Mouse (Mus musculus): ENCODE data around the gene Frmd4a. TPM values are rescaled to one million over a fixed set of nuclear protein-coding genes. Genes with fewer than 3 reads are reported as not detected.

Gene Frmd4a
- polyA plus RNA-seq, 1 experiment from 2014 or later, result 59.6 TPM

DNA sequence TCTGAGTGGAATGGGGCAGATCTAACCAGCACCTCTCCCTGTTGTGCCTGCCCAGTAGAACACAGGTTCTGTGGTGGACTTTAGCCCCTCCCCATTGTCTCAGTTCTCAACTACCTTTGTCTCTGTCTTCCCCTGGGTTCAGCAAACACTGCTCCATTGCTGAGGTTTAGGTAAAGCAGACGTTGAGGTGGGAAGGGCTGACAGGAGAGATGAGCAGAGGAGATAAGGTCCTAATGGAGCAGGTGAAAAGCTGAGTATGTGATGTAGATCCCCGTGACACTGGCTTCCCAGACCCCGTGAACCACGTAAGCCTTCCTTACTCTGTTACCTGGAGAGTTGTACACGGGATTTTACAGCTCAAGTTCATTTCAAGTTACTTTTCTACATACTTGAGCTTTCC, 545.3 kb downstream of the Frmd4a start:
- peak overlapping the region; percentile 70 for H3K4me2 ChIP-seq
- H3K9ac ChIP-seq, result no peak overlapping the region
- ATAC-seq (ENCODE audit: low FRiP score), result no peak
- H3K36me3 ChIP-seq, result peaks cover 28% of the 10 kb centered on the region
- no peaks in the 10 kb centered on the region for H3K27me3 ChIP-seq
- H3K4me1 ChIP-seq (replicated peaks), result peaks cover 48% of the 10 kb centered on the region
- no peak overlapping the region for H3K4me3 ChIP-seq
- WGBS, result 67% methylated on average over 5 of the region's 5 CpGs
- H3K9me3 ChIP-seq, result no peaks in the 10 kb centered on the region
- no peak overlapping the region for H3K27ac ChIP-seq

DNA sequence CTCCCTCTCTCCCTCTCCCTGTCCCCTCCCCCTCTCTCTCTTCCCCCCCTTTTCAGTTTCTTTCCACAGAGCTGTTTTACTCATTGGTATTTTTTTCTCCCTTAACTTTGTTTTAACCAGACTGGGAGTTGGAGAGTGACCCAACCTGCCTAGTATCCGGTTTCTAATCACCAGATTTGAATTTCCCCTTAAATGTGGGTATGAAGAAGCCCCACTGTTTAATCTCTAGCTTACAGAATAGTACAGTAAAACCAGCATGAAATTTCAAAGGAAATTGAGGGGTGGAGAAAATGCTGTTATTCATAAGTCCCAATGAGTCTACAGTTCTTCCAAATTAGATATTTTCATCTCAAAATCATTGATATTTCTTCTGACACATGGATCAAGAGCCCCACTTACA, 545.8 kb downstream of the Frmd4a start:
- WGBS, result 63% methylated on average over 1 of the region's 1 CpGs

DNA sequence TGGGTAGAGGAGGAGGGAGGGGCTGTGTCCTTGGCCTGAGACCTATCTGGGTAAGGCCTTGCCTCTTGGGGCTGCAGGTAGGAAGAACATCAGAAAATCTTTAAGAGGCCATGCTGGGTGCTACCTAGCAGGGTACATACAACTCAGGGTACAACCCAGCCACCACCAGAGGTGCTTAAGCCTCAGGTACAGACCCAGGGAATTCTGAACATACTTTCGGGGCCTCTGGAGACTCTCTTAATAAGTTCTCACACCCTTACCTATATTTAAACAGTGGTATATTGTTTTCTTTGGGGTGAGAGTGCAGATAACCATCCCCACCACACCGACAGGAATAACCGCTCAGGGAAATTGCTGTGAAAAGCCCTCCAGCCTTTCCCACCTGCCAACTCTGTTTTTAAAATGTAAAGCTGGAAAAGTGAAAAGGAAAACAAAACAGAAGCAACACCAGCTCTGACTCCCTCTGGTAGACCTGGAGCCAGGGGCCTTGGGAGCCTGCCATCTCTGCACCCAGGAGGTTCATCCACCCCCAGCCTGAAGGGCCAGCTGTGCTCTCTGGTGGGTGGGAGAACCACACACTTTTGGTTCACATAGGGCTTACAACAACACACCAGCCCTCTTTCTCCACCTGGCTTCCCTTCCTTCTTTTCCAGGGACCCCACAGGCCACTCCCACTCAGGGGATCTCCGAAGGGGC, 548.9 kb downstream of the Frmd4a start:
- ATAC-seq (ENCODE audit: low FRiP score), result no peak
- Histone ChIP-seq H3K27me3 (no peaks in the 10 kb centered on the region), H3K27ac (no peak overlapping the region; the same call in 1 of the 2 replicates), H3K9me3 (no peaks in the 10 kb centered on the region), H3K4me2 (no peak overlapping the region), H3K4me3 (no peak overlapping the region), H3K9ac (no peak overlapping the region), H3K36me3 (peaks cover 41% of the 10 kb centered on the region), H3K4me1 (replicated peaks) (peaks cover 14% of the 10 kb centered on the region)
- 96% methylated on average over 4 of the region's 4 CpGs for WGBS

More for the DNA sequence above, 545.8 kb downstream of the Frmd4a start:
- no peaks in the 10 kb centered on the region for H3K9me3 ChIP-seq
- peaks cover 29% of the 10 kb centered on the region for H3K36me3 ChIP-seq
- H3K27ac ChIP-seq, result no peak overlapping the region
- H3K9ac ChIP-seq, result no peak overlapping the region
- H3K4me3 ChIP-seq, result no peak overlapping the region
- H3K27me3 ChIP-seq, result no peaks in the 10 kb centered on the region
- no peak for ATAC-seq (ENCODE audit: low FRiP score)
- H3K4me1 ChIP-seq (replicated peaks), result peaks cover 45% of the 10 kb centered on the region
- peak overlapping the region; percentile 70; the same call in 1 of the 2 replicates for H3K4me2 ChIP-seq

DNA sequence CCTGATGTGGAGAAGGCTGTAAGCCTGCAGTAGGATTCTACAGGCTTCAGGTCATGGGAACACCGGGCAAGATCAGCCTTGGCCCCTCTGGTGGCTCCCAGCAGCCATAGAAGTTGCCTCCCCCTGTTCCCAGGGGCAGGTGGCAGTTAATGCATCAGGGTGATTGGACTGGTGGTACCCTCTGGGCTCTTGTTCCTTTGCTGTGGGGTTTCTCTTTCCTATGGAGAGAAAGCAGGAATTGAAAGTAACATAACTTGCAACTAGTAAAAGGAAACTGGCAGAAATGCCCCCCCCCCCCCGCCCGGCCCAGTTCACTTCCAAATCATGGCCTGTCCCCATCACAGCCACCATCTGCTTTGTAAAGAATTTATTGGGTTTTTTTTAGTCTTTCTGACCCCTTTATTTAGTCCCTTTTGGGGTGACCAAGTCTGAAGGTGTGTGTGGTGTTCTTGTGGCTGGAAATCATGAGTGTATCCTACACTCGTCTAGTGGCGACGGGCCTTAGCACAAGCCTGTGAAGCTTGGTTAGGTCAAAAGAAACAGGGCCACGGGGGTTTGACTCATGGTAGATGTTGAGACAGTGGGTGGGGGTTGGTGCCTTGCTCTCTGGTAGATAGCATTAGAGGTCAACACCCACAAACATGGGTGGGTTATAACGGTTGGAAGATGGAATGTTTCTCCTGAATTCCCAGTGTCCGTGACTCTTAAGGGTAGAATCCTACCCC, 549.6 kb downstream of the Frmd4a start:
- no peak for ATAC-seq (ENCODE audit: low FRiP score)
- WGBS, result 94% methylated on average over 9 of the region's 9 CpGs
- Histone ChIP-seq H3K4me2 (no peak overlapping the region), H3K9ac (no peak overlapping the region), H3K36me3 (peaks cover 46% of the 10 kb centered on the region), H3K27ac (no peak overlapping the region; the same call in 1 of the 2 replicates), H3K4me1 (replicated peaks) (peaks cover 10% of the 10 kb centered on the region), H3K27me3 (no peaks in the 10 kb centered on the region), H3K4me3 (no peak overlapping the region), H3K9me3 (no peaks in the 10 kb centered on the region)

DNA sequence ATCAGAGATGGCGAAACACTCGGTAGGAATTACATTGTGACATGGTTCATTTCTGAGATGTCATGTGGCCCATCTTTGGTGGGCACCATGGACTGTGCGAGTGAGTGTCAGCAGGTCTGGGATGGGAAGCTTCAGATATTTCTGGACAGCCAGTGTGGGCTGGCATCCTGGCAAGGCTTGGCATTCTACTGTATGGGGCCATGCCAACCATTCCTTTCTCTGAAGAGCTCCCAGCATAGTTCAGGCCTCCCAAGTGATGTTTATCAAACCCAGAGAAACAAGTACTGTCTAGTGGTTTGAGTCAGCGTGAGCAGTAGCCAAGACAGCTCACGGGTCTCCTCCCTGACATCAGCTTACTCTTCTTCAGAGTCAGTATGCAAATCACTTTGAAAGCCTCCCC, 551.5 kb downstream of the Frmd4a start:
- Histone ChIP-seq H3K9me3 (no peaks in the 10 kb centered on the region), H3K27me3 (no peaks in the 10 kb centered on the region), H3K4me2 (no peak overlapping the region), H3K4me3 (no peak overlapping the region), H3K9ac (no peak overlapping the region), H3K27ac (no peak overlapping the region), H3K4me1 (replicated peaks) (peaks cover 5% of the 10 kb centered on the region; the same call in 1 of the 2 replicates), H3K36me3 (peaks cover 63% of the 10 kb centered on the region)
- WGBS, result 82% methylated on average over 5 of the region's 5 CpGs
- ATAC-seq (ENCODE audit: low FRiP score), result no peak

DNA sequence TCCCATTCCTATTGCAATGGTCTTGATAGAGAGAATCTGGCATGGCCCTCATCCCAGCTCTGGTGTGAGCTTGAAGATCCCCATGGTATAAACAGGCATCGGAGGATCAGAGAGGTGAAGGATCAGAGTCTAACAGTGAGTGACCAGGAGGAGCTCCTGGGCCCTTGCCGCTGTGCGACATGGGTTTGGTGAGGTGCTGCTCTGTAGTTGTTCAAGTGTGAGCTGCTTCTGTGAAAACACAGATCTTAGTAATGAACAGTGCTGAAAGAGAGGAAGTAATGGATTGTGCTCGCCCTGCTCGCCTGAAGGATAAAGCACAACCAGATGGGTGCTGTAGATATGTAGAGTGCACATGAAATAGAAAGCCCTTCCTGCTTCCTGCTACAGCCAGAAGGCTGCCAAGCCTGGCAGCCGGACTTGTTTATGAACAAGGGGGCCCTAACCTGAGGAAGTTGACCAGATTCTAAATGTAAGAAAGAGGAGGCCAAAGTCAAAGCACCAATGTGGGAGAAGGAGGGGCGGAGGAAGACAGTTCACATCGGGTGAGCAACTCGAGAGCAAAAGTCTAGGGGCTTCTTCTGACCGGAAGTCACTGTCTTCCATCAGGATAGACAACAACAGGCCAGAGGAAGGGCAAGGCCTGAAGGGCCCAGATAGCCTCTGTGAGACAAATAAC, 552.8 kb downstream of the Frmd4a start:
- Histone ChIP-seq H3K9ac (no peak overlapping the region), H3K27ac (no peak overlapping the region), H3K9me3 (no peaks in the 10 kb centered on the region), H3K4me3 (no peak overlapping the region), H3K27me3 (no peaks in the 10 kb centered on the region), H3K4me1 (replicated peaks) (peaks cover 5% of the 10 kb centered on the region; the same call in 1 of the 2 replicates), H3K36me3 (peaks cover 73% of the 10 kb centered on the region), H3K4me2 (no peak overlapping the region)
- ATAC-seq (ENCODE audit: low FRiP score), result no peak
- 88% methylated on average over 10 of the region's 10 CpGs for WGBS

DNA sequence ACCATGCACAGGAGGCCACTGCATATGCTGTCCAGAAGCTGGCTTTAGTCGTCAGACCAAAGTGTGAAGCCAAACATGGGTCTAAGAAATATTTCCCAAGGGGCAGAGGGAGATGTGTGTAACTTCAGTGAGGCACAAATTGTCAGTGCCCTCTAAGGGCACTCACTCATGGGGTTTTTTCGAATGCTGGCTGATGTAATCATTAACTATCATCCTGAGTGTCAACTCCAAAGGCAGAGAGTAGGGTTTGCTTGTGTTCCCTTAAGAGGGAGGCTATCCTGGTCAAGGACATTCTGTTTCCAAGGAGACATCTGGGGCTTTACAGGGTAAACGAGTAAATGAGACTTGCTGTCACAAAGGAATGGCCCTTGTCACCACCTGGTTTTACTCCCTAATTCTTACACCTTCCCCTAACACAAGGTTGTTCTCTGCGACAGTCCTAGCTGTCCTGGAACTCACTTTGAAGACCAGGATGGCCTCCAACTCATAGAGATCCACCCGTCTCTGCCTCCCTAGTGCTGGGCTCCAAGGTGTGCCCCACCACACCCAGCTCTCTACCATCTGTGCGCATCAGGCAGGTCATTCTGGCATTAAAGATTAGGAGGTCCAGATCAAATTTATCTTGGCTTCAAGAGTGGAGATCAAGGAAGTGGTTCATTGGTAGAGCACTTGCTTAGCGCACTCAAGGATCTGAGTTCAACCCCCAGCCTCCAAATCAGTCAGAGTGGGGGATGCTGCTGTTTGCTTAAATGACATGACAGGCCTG, 555.2 kb downstream of the Frmd4a start:
- Histone ChIP-seq H3K9me3 (no peaks in the 10 kb centered on the region), H3K4me2 (no peak overlapping the region), H3K4me3 (no peak overlapping the region), H3K36me3 (peaks cover 68% of the 10 kb centered on the region), H3K27me3 (no peaks in the 10 kb centered on the region), H3K9ac (no peak overlapping the region), H3K27ac (no peak overlapping the region), H3K4me1 (replicated peaks) (peaks cover 5% of the 10 kb centered on the region; the same call in 1 of the 2 replicates)
- 85% methylated on average over 7 of the region's 7 CpGs for WGBS
- ATAC-seq (ENCODE audit: low FRiP score), result no peak

DNA sequence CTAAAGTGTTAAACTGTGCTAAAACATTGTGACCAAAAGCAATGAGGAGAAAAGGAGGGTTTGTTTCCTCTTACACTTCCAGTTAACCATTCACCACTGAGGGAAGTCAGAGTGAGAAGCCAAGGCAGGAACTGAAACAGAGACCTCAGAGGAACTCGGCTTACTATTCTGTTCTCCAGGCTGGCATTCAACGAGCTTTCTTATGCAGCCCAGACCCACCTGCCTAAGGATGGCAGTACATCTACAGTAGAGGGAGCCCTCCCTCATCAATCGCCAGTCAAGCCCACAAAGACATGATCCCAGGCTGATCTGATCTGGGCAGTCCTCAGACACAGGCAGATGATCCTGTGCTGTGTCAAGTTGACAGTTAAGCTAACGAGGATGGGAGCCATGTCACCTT, 555.9 kb downstream of the Frmd4a start:
- H3K9ac ChIP-seq, result no peak overlapping the region
- peaks cover 69% of the 10 kb centered on the region for H3K36me3 ChIP-seq
- 67% methylated on average over 4 of the region's 4 CpGs for WGBS
- H3K27ac ChIP-seq, result no peak overlapping the region
- ATAC-seq (ENCODE audit: low FRiP score), result no peak
- no peak overlapping the region for H3K4me3 ChIP-seq
- H3K4me2 ChIP-seq, result no peak overlapping the region
- no peaks in the 10 kb centered on the region for H3K27me3 ChIP-seq
- H3K9me3 ChIP-seq, result no peaks in the 10 kb centered on the region
- peaks cover 5% of the 10 kb centered on the region; the same call in 1 of the 2 replicates for H3K4me1 ChIP-seq (replicated peaks)

DNA sequence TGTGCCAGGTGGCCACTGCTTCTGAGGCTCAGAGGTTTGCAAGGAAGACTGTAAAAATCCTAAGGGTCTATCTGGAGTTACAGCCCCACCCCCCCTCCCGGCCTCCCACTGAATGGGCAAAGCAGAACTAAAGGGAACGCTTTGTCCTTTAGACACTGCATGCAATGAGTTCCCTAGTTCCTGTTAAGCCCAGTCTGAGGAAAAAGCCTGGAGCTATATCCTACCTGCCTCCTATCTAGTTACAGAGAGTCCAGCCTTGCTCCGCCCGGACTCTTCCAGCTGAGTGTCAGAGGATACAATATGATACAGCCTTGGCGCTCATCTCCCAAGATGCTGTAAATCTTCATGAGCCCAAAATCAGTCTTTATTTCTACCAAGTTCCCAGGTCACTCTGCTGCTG, 556.7 kb downstream of the Frmd4a start:
- Histone ChIP-seq H3K4me3 (no peak overlapping the region), H3K9ac (no peak overlapping the region), H3K4me2 (no peak overlapping the region), H3K36me3 (peaks cover 69% of the 10 kb centered on the region), H3K27me3 (no peaks in the 10 kb centered on the region), H3K27ac (0 out of 2 replicates have a peak overlapping the region, but pooled peaks have one; percentile 13), H3K9me3 (no peaks in the 10 kb centered on the region), H3K4me1 (replicated peaks) (peaks cover 8% of the 10 kb centered on the region; the same call in 1 of the 2 replicates)
- no peak for ATAC-seq (ENCODE audit: low FRiP score)
- 71% methylated on average over 5 of the region's 5 CpGs for WGBS

DNA sequence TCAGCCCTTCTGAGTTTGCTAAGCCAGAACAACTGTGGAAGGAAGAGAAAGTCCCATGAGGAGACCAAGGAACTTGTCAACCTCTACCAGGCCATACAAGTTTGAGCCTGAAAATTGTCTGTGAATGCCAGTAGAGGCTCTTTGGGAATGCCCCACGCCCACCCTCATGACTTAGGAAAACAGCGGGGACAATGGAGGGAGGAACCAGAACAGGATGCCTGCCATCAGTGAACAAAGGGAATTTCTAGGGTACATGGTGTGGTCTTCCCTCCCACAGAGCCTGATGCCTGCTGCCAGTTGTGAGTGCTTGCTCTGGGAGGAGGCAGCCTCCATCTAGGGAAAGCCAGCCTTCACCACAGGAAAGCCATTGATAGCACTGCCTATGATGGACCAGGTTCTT, 557.6 kb downstream of the Frmd4a start:
- Histone ChIP-seq H3K27ac (no peak overlapping the region; the same call in 1 of the 2 replicates), H3K4me2 (no peak overlapping the region), H3K27me3 (no peaks in the 10 kb centered on the region), H3K4me1 (replicated peaks) (peaks cover 8% of the 10 kb centered on the region; the same call in 1 of the 2 replicates), H3K9ac (no peak overlapping the region), H3K4me3 (no peak overlapping the region), H3K36me3 (peaks cover 75% of the 10 kb centered on the region), H3K9me3 (no peaks in the 10 kb centered on the region)
- no peak for ATAC-seq (ENCODE audit: low FRiP score)
- 38% methylated on average over 2 of the region's 2 CpGs for WGBS

DNA sequence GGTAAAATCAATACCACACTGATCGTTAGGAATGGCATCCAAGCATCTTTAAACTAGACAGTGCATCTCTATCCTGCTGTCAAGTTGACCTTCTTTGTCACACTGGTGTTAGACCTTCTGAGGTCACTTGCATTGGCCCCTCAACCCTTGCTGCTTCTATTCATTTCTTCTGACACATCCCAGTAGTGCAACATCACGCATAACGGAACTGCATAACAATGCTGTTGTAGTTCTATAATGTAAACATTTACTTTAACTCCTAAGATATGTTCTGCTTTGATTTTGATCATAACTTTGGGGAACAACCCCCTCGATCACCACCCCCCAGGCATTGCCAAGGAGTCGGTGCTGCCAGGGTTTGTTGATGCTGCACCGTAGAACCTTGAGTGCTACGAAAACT, 558.5 kb downstream of the Frmd4a start:
- no peak overlapping the region for H3K4me3 ChIP-seq
- no peak overlapping the region for H3K4me2 ChIP-seq
- WGBS, result 91% methylated on average over 7 of the region's 7 CpGs
- H3K27me3 ChIP-seq, result no peaks in the 10 kb centered on the region
- H3K27ac ChIP-seq, result no peak overlapping the region
- no peaks in the 10 kb centered on the region for H3K9me3 ChIP-seq
- peaks cover 74% of the 10 kb centered on the region for H3K36me3 ChIP-seq
- H3K9ac ChIP-seq, result no peak overlapping the region
- no peak for ATAC-seq (ENCODE audit: low FRiP score)
- H3K4me1 ChIP-seq (replicated peaks), result peaks cover 8% of the 10 kb centered on the region; the same call in 1 of the 2 replicates

DNA sequence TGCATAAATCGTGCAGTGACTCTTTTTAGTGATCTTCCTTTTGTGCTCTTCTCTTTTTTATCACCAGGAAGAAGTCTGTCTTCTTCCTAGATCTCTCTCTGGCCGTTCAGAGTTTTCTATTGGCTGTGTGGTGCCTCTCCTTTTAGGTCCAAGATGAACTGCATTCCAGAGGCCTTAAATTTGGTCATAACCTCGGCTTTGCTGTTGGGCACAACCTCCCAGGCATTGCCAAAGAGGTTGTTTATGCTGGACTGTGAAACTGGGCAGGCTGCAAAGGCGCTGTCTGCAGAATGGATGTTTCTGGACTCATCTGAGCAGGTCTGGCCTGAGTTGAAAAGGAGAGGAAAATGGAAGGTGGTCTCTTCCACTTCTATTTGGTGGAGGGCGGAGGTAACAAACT, 560.8 kb downstream of the Frmd4a start:
- Histone ChIP-seq H3K9me3 (no peaks in the 10 kb centered on the region), H3K4me1 (replicated peaks) (peaks cover 8% of the 10 kb centered on the region; the same call in 1 of the 2 replicates), H3K36me3 (peaks cover 64% of the 10 kb centered on the region), H3K4me2 (no peak overlapping the region), H3K27ac (peak overlapping the region; percentile 40; the same call in 1 of the 2 replicates), H3K27me3 (no peaks in the 10 kb centered on the region), H3K9ac (no peak overlapping the region), H3K4me3 (no peak overlapping the region)
- 82% methylated on average over 5 of the region's 5 CpGs for WGBS
- no peak for ATAC-seq (ENCODE audit: low FRiP score)

Data from hindbrain, embryonic 13.5 days (tissue).